Mouse (Mus musculus) left cerebral cortex, postnatal 36 days (tissue): ENCODE results near the gene Kat8. TPM values are rescaled to one million over a fixed set of nuclear protein-coding genes. Genes with fewer than 3 reads are reported as not detected.
"Not testable (repeated sequence)": the region's sequence is repeated elsewhere in the genome, so short reads cannot be mapped to it uniquely, and the experiment has no call there.

ENCODE experiments used
- DNase-seq, 2 experiments: peaks; one replicate each; pipeline ENCODE4 v3.0.0; 2021 to 2022; ENCODE audit warnings: low spot score in 2 of 2, mixed read lengths in 1 of 2
- intact Hi-C: fragments of 180-260 bp; cut with DNase I; formaldehyde crosslinking; loops from one replicate; pipeline ENCODE4 v1.15.1; 2025
- total RNA-seq, 2 experiments: library from RNA; stranded (reverse); gene quantifications; 2 replicates each; pipeline ENCODE4 v1.2.3; 2021

Gene Kat8
- total RNA-seq, 2 experiments from 2014 or later, result 27.6 to 34.8 TPM

- intact Hi-C loops, result no loop called here
These were observed 14.5 kb downstream of the Kat8 start for GRCm38 (mm10) chr7:127926846-127927245.

DNA sequence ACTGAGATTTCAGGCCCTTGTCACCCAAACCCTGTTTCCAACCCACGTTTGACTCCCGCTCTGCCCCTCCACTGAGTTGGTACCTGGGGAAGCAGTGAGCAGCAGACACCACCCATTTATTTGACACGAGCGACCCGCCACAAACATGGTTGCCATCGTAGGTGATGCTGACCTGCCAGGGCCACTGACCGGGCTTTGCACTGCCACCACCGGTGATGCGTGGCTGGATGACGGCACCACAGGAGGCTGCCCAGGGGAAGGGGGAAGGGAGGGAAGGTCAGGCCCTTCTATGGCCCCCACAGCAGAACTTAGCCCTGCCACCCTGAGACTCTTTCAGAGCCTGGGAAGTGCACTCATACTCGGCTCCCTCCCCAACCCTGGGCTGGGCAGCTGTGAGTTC lies 15.4 kb downstream of the Kat8 start:
- intact Hi-C loops, result no loop called here
- DNase-seq, result no peak

More at GRCm38 (mm10) chr7:127926846-127927245, 14.5 kb downstream of the Kat8 start:
- no peak for DNase-seq

DNA sequence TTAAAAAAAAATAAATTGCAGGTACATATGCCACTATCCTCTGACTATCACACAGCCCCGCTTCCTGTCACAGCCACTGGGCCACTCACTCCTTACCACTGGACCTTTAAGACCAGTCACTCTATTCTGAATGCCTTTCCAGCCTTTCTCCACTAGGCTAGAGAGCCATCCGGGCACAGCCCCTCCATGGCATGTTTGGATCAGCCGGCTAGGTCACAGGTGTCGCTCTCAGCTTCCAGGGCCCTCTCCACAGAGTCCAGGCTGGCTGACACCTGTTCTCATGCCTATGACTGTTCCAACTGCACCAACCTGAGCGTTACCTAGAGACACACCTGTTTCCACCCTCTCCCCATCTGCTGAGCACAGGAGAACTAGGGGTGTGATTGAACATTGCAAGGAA lies 16.3 kb downstream of the Kat8 start:
- intact Hi-C loops, result no loop called here
- DNase-seq, result no peak

DNA sequence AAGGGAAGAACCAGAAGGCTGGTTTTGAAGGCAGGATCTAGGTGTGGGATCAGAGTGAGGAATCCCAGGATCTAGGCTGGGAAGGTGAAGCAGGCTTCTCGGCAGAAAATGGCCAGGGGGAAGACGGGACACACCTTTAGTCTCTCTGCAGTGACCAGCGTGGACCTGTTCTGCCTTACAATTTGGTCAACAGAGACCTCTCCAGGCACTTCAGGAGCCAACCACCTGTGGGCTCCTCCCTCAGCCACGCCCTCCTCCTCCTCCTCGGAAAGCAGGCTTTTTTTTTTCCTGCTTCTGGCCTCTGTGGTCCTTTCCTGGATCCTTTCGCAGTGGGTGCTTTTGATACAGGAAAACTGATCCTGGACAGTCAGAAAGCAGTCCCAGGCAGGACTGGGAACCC lies 17.6 kb downstream of the Kat8 start, which contains the start of gene Prss8:
Gene Prss8 (minus strand): TSS at position 182 of the 400 bp plus-strand sequence.
- intact Hi-C loops, result no loop called here
- no peak for DNase-seq

- intact Hi-C loops, result no loop called here
- no peak for DNase-seq
These were observed 18.3 kb downstream of the Kat8 start for GRCm38 (mm10) chr7:127930636-127931035.

- intact Hi-C loops, result no loop called here
These were observed 19.2 kb downstream of the Kat8 start for GRCm38 (mm10) chr7:127931351-127932135.

GRCm38 (mm10) chr7:127932273-127933031 lies 20.1 kb downstream of the Kat8 start:
- DNase-seq, result no peak
- intact Hi-C loops, result no loop called here

More at GRCm38 (mm10) chr7:127931351-127932135, 19.2 kb downstream of the Kat8 start:
- no peak for DNase-seq

DNA sequence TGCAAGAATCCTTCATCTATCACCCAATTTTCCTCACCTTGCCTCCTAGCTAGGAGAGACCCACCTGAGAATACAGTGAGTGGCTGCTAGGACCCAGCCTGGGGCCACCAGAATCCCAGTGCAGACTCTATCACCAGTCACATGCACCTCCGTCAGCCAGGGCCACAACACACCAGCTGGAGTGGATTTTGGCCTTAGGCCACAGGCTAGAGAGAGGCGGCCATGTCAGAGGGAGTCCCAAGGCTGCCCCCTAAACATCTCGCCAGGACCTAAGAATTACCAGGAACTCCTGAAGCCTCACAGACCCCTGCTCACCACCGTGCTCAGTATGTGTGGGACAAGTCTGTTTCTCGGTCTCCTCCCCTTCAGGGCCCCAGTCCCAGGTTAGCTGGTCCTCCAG lies 21.8 kb downstream of the Kat8 start:
- DNase-seq, result no peak
- intact Hi-C loops, result no loop called here

- peak; percentile 94 to 95 for DNase-seq
These were observed 22.9 kb downstream of the Kat8 start for GRCm38 (mm10) chr7:127935028-127935722.

DNA sequence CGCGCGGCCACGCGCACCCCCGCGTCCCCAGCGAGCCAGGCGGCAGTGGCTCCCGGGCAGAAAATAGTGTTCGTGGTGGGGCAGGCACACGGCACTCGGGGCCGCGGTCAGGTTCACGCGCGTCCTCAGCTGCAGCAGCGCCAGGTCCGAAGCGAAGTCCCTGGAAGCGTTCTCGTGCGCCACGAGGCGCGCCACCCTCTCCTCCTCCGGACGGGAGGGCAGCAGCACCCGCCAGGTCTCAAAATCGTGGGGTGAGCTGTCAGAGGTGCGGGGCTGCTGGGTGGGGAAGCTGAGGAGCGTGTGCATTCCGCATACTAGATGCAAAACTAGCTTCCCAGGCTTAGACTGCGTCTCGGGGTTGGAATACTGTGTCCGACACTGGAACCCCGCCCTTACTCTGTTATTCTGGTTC lies 23.4 kb downstream of the Kat8 start:
- no peak for DNase-seq
- intact Hi-C loops, result loop anchor here (1.0 to 5.0 kb wide), 3 partner anchors 32 to 158 kb away; partner anchors contain the start of genes Fus, Hsd3b7 and Setd1a

More at GRCm38 (mm10) chr7:127935028-127935722, 22.9 kb downstream of the Kat8 start:
- intact Hi-C loops, result loop anchor here (1.0 to 5.0 kb wide), 3 partner anchors 32 to 158 kb away; partner anchors contain the start of genes Fus, Hsd3b7 and Setd1a

- intact Hi-C loops, result loop anchor here (5.0 kb wide), 2 partner anchors 134 to 159 kb away; partner anchors contain the start of genes Hsd3b7 and Setd1a
These were observed 24.0 kb downstream of the Kat8 start for GRCm38 (mm10) chr7:127936216-127936884.

GRCm38 (mm10) chr7:127942097-127942496 lies 29.8 kb downstream of the Kat8 start:
- DNase-seq, intact Hi-C loops: not testable (repeated sequence)

More at GRCm38 (mm10) chr7:127936216-127936884, 24.0 kb downstream of the Kat8 start:
- no peak for DNase-seq

DNA sequence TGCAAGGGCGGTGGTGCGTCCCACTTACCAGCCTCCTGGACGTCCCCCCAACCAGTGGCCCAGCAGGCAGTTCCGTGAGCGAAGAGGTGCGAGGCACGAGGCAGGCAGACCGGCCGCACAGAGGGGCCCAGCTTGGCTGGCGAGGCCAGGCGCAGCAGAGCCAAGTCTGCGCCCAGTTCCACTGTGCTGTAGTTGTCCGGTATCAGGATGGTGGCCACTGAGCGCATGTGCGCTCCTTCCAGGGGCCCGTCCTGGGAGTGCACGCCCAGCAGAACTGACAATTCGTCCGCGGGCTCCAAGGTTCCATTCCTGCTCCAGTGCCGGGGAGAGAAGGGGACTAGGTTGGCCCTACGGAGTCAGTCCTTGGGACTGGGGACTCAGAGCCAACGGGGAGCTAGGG lies 32.3 kb downstream of the Kat8 start:
- intact Hi-C loops, result no loop called here
- DNase-seq, result no peak

- intact Hi-C loops, result no loop called here
- DNase-seq, result no peak
These were observed 34.2 kb downstream of the Kat8 start, which contains the start of gene Prss36 for GRCm38 (mm10) chr7:127946470-127947023. Gene Prss36 (minus strand): TSS chr7:127946725.

- intact Hi-C loops, result no loop called here
- no peak for DNase-seq
These were observed 40.7 kb downstream of the Kat8 start for GRCm38 (mm10) chr7:127952864-127953581.

DNA sequence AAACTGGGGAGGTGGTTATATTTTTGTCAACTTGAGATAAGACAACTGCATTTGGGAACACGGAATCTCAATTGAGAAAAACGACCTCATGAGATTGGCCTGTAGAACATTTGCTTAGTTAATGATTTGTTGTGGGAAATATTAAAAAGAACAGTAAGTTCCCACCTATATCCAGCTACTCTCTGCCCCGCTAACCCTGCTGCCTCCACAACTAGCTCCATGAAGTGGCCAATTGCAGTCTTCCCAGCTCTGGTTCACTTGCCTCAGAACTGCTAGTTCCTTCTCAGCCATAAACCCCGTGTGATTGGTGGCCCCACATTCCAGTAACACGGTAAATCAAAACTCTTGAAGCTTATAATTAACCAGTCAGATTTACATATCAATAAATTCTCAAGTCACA lies 47.0 kb downstream of the Kat8 start:
- DNase-seq, result no peak
- intact Hi-C loops, result no loop called here

- no peak for DNase-seq
- intact Hi-C loops, result no loop called here
These were observed 54.1 kb downstream of the Kat8 start for GRCm38 (mm10) chr7:127966371-127966918.
